Mouse (Mus musculus): Measurements from ENCODE around the gene Gimd1. TPM values are rescaled to one million over a fixed set of nuclear protein-coding genes. Genes with fewer than 3 reads are reported as not detected.
A peak's percentile ranks its signal among the peaks of the same experiment; 100 is the strongest.

Gene Gimd1
- polyA plus RNA-seq (2015; fragmentation: Nextera tagmentation; extraction: Ambion mirVana): 3.0 and 3.9 TPM in 2 replicates

- Histone ChIP-seq H3K4me2 (ENCODE audit: low read depth, low read length) (peak within 1 kb of the TSS; percentile 6), H3K4me1 (ENCODE audit: control insufficient read depth, low read depth, low read length) (no peaks in the 10 kb centered on the region), H3K27ac (ENCODE audit: low read length) (no peak within 1 kb of the TSS), H3K9ac (ENCODE audit: low read depth, low read length) (no peak within 1 kb of the TSS), H3K27me3 (ENCODE audit: control insufficient read depth, insufficient read depth, low read depth, low read length) (no peaks in the 10 kb centered on the region), H3K9me3 (replicated peaks; ENCODE audit: control insufficient read depth, low read length) (no peaks in the 10 kb centered on the region), H3K36me3 (ENCODE audit: control insufficient read depth, insufficient read depth) (no peaks in the 10 kb centered on the region), H3K4me3 (ENCODE audit: low read depth, low read length) (peak within 1 kb of the TSS; percentile 33)
- WGBS (ENCODE audit: insufficient replicate concordance): 68% methylated on average over 11 of the region's 11 CpGs
- no peak for ATAC-seq (ENCODE audit: low read depth)
Measured at GRCm38 (mm10) chr3:132629601-132630239, at the start of gene Gimd1. TSS of gene Gimd1 (plus strand) at chr3:132629820.

GRCm38 (mm10) chr3:132581198-132581597 lies 48.4 kb upstream of the Gimd1 start:
- H3K27ac ChIP-seq (ENCODE audit: low read length): no peak overlapping the region
- H3K27me3 ChIP-seq (ENCODE audit: control insufficient read depth, insufficient read depth, low read depth, low read length): no peaks in the 10 kb centered on the region
- no peak overlapping the region for H3K4me2 ChIP-seq (ENCODE audit: low read depth, low read length)
- 44% methylated on average over 3 of the region's 3 CpGs for WGBS (ENCODE audit: insufficient replicate concordance)
- no peak for ATAC-seq (ENCODE audit: low read depth)
- H3K4me3 ChIP-seq (ENCODE audit: low read depth, low read length): no peak overlapping the region
- H3K9ac ChIP-seq (ENCODE audit: low read depth, low read length): no peak overlapping the region
- no peaks in the 10 kb centered on the region for H3K4me1 ChIP-seq (ENCODE audit: control insufficient read depth, low read depth, low read length)
- H3K9me3 ChIP-seq (replicated peaks; ENCODE audit: control insufficient read depth, low read length): no peaks in the 10 kb centered on the region
- H3K36me3 ChIP-seq (ENCODE audit: control insufficient read depth, insufficient read depth): no peaks in the 10 kb centered on the region

GRCm38 (mm10) chr3:132582339-132582738 lies 47.3 kb upstream of the Gimd1 start:
- no peak overlapping the region for H3K27ac ChIP-seq (ENCODE audit: low read length)
- H3K4me3 ChIP-seq (ENCODE audit: low read depth, low read length): no peak overlapping the region
- no peak overlapping the region for H3K4me2 ChIP-seq (ENCODE audit: low read depth, low read length)
- H3K9me3 ChIP-seq (replicated peaks; ENCODE audit: control insufficient read depth, low read length): no peaks in the 10 kb centered on the region
- no peak for ATAC-seq (ENCODE audit: low read depth)
- H3K9ac ChIP-seq (ENCODE audit: low read depth, low read length): no peak overlapping the region
- no peaks in the 10 kb centered on the region for H3K36me3 ChIP-seq (ENCODE audit: control insufficient read depth, insufficient read depth)
- H3K27me3 ChIP-seq (ENCODE audit: control insufficient read depth, insufficient read depth, low read depth, low read length): no peaks in the 10 kb centered on the region
- 46% methylated on average over 4 of the region's 4 CpGs for WGBS (ENCODE audit: insufficient replicate concordance)
- H3K4me1 ChIP-seq (ENCODE audit: control insufficient read depth, low read depth, low read length): no peaks in the 10 kb centered on the region

- no peak for ATAC-seq (ENCODE audit: low read depth)
- Histone ChIP-seq H3K9me3 (replicated peaks; ENCODE audit: control insufficient read depth, low read length) (no peaks in the 10 kb centered on the region), H3K4me2 (ENCODE audit: low read depth, low read length) (no peak overlapping the region), H3K27ac (ENCODE audit: low read length) (no peak overlapping the region), H3K9ac (ENCODE audit: low read depth, low read length) (no peak overlapping the region), H3K4me3 (ENCODE audit: low read depth, low read length) (no peak overlapping the region), H3K36me3 (ENCODE audit: control insufficient read depth, insufficient read depth) (no peaks in the 10 kb centered on the region), H3K4me1 (ENCODE audit: control insufficient read depth, low read depth, low read length) (no peaks in the 10 kb centered on the region), H3K27me3 (ENCODE audit: control insufficient read depth, insufficient read depth, low read depth, low read length) (no peaks in the 10 kb centered on the region)
- 57% methylated on average over 8 of the region's 8 CpGs for WGBS (ENCODE audit: insufficient replicate concordance)
Measured at GRCm38 (mm10) chr3:132585122-132585972, 44.3 kb upstream of the Gimd1 start.

GRCm38 (mm10) chr3:132588146-132588545 lies 41.5 kb upstream of the Gimd1 start:
- H3K4me3 ChIP-seq (ENCODE audit: low read depth, low read length): no peak overlapping the region
- no peaks in the 10 kb centered on the region for H3K9me3 ChIP-seq (replicated peaks; ENCODE audit: control insufficient read depth, low read length)
- 38% methylated on average over 1 of the region's 1 CpGs for WGBS (ENCODE audit: insufficient replicate concordance)
- H3K36me3 ChIP-seq (ENCODE audit: control insufficient read depth, insufficient read depth): no peaks in the 10 kb centered on the region
- H3K27ac ChIP-seq (ENCODE audit: low read length): no peak overlapping the region
- H3K9ac ChIP-seq (ENCODE audit: low read depth, low read length): no peak overlapping the region
- no peaks in the 10 kb centered on the region for H3K27me3 ChIP-seq (ENCODE audit: control insufficient read depth, insufficient read depth, low read depth, low read length)
- H3K4me2 ChIP-seq (ENCODE audit: low read depth, low read length): no peak overlapping the region
- no peaks in the 10 kb centered on the region for H3K4me1 ChIP-seq (ENCODE audit: control insufficient read depth, low read depth, low read length)
- no peak for ATAC-seq (ENCODE audit: low read depth)

- no peaks in the 10 kb centered on the region for H3K36me3 ChIP-seq (ENCODE audit: control insufficient read depth, insufficient read depth)
- no peak overlapping the region for H3K9ac ChIP-seq (ENCODE audit: low read depth, low read length)
- 48% methylated on average over 3 of the region's 3 CpGs for WGBS (ENCODE audit: insufficient replicate concordance)
- H3K9me3 ChIP-seq (replicated peaks; ENCODE audit: control insufficient read depth, low read length): no peaks in the 10 kb centered on the region
- H3K27me3 ChIP-seq (ENCODE audit: control insufficient read depth, insufficient read depth, low read depth, low read length): no peaks in the 10 kb centered on the region
- no peak overlapping the region for H3K4me3 ChIP-seq (ENCODE audit: low read depth, low read length)
- ATAC-seq (ENCODE audit: low read depth): no peak
- H3K4me2 ChIP-seq (ENCODE audit: low read depth, low read length): no peak overlapping the region
- H3K4me1 ChIP-seq (ENCODE audit: control insufficient read depth, low read depth, low read length): no peaks in the 10 kb centered on the region
- no peak overlapping the region for H3K27ac ChIP-seq (ENCODE audit: low read length)
Measured at GRCm38 (mm10) chr3:132590010-132590409, 39.6 kb upstream of the Gimd1 start.

GRCm38 (mm10) chr3:132590604-132591003 lies 39.0 kb upstream of the Gimd1 start:
- Histone ChIP-seq H3K4me1 (ENCODE audit: control insufficient read depth, low read depth, low read length) (no peaks in the 10 kb centered on the region), H3K9ac (ENCODE audit: low read depth, low read length) (no peak overlapping the region), H3K4me2 (ENCODE audit: low read depth, low read length) (no peak overlapping the region), H3K27me3 (ENCODE audit: control insufficient read depth, insufficient read depth, low read depth, low read length) (no peaks in the 10 kb centered on the region), H3K4me3 (ENCODE audit: low read depth, low read length) (no peak overlapping the region), H3K9me3 (replicated peaks; ENCODE audit: control insufficient read depth, low read length) (no peaks in the 10 kb centered on the region), H3K36me3 (ENCODE audit: control insufficient read depth, insufficient read depth) (no peaks in the 10 kb centered on the region), H3K27ac (ENCODE audit: low read length) (no peak overlapping the region)
- 38% methylated on average over 1 of the region's 1 CpGs for WGBS (ENCODE audit: insufficient replicate concordance)
- no peak for ATAC-seq (ENCODE audit: low read depth)

GRCm38 (mm10) chr3:132628741-132629140 lies 879 bp upstream of the Gimd1 start:
- H3K4me1 ChIP-seq (ENCODE audit: control insufficient read depth, low read depth, low read length): no peaks in the 10 kb centered on the region
- H3K9me3 ChIP-seq (replicated peaks; ENCODE audit: control insufficient read depth, low read length): no peaks in the 10 kb centered on the region
- H3K4me3 ChIP-seq (ENCODE audit: low read depth, low read length): no peak overlapping the region
- H3K36me3 ChIP-seq (ENCODE audit: control insufficient read depth, insufficient read depth): no peaks in the 10 kb centered on the region
- no peak overlapping the region for H3K9ac ChIP-seq (ENCODE audit: low read depth, low read length)
- H3K4me2 ChIP-seq (ENCODE audit: low read depth, low read length): no peak overlapping the region
- 43% methylated on average over 8 of the region's 8 CpGs for WGBS (ENCODE audit: insufficient replicate concordance)
- H3K27ac ChIP-seq (ENCODE audit: low read length): no peak overlapping the region
- no peak for ATAC-seq (ENCODE audit: low read depth)
- H3K27me3 ChIP-seq (ENCODE audit: control insufficient read depth, insufficient read depth, low read depth, low read length): no peaks in the 10 kb centered on the region

GRCm38 (mm10) chr3:132633261-132633660 lies 3.6 kb downstream of the Gimd1 start:
- 35% methylated on average over 2 of the region's 2 CpGs for WGBS (ENCODE audit: insufficient replicate concordance)

More at GRCm38 (mm10) chr3:132633261-132633660, 3.6 kb downstream of the Gimd1 start:
- no peak for ATAC-seq (ENCODE audit: low read depth)
- no peak overlapping the region for H3K27ac ChIP-seq (ENCODE audit: low read length)
- no peaks in the 10 kb centered on the region for H3K27me3 ChIP-seq (ENCODE audit: control insufficient read depth, insufficient read depth, low read depth, low read length)
- H3K4me3 ChIP-seq (ENCODE audit: low read depth, low read length): no peak overlapping the region
- no peak overlapping the region for H3K9ac ChIP-seq (ENCODE audit: low read depth, low read length)
- H3K9me3 ChIP-seq (replicated peaks; ENCODE audit: control insufficient read depth, low read length): no peaks in the 10 kb centered on the region
- H3K4me1 ChIP-seq (ENCODE audit: control insufficient read depth, low read depth, low read length): no peaks in the 10 kb centered on the region
- no peaks in the 10 kb centered on the region for H3K36me3 ChIP-seq (ENCODE audit: control insufficient read depth, insufficient read depth)
- no peak overlapping the region for H3K4me2 ChIP-seq (ENCODE audit: low read depth, low read length)

Data from liver, embryonic 16.5 days (tissue).